Mouse (Mus musculus) bone marrow, adult 2 months (tissue): Measurements from ENCODE around the gene Phldb2. TPM values are rescaled to one million over a fixed set of nuclear protein-coding genes. Genes with fewer than 3 reads are reported as not detected.

Source experiments
- H3K27ac ChIP-seq: fragments of 200-500 bp; 2 replicates; pipeline ENCODE4 v1.5.1; 2012; ENCODE audit warnings: low read depth, mild to moderate bottlenecking, control low read depth, inconsistent platforms, low read length; ENCODE audit not compliant: control insufficient read depth, poor library complexity, insufficient read depth
- H3K4me1 ChIP-seq: fragments of 200-500 bp; 2 replicates; pipeline ENCODE4 v1.6.1; 2011; ENCODE audit warnings: low read length; ENCODE audit not compliant: control insufficient read depth, insufficient read depth
- H3K4me3 ChIP-seq: fragments of 200-500 bp; replicated peaks from 2 replicates; pipeline ENCODE3; 2011; ENCODE audit warnings: mild to moderate bottlenecking, low read depth, low read length, control low read depth; ENCODE audit not compliant: control insufficient read depth
- CTCF ChIP-seq: fragments of 200-500 bp; IDR thresholded peaks from 2 replicates; pipeline ENCODE4 v1.5.1; 2011; ENCODE audit warnings: low read length, control low read depth; ENCODE audit not compliant: control insufficient read depth, insufficient read depth
- POLR2A ChIP-seq: fragments of 200-500 bp; IDR thresholded peaks from 2 replicates; pipeline ENCODE4 v1.6.1; 2011; ENCODE audit warnings: low read depth, mild to moderate bottlenecking, control low read depth, low read length, borderline replicate concordance; ENCODE audit not compliant: control insufficient read depth
- WGBS: fragments of 180-500 bp; shearing (Covaris S2); methylation state at CpG from one replicate; pipeline ENCODE4 v1.1.7; 2018; 5-methylcytosine and 5-hydroxymethylcytosine counted together
- polyA plus RNA-seq: library from polyadenylated mRNA; stranded (reverse); fragments of >200 nt; gene quantifications from 2 replicates; pipeline ENCODE4 v1.2.4, GENCODE M21; 2011; ENCODE audit warnings: low replicate concordance; ENCODE audit not compliant: missing spikeins, insufficient read depth, insufficient read length

Phldb2 gene
- polyA plus RNA-seq, 1 experiment = 3.7 TPM

DNA sequence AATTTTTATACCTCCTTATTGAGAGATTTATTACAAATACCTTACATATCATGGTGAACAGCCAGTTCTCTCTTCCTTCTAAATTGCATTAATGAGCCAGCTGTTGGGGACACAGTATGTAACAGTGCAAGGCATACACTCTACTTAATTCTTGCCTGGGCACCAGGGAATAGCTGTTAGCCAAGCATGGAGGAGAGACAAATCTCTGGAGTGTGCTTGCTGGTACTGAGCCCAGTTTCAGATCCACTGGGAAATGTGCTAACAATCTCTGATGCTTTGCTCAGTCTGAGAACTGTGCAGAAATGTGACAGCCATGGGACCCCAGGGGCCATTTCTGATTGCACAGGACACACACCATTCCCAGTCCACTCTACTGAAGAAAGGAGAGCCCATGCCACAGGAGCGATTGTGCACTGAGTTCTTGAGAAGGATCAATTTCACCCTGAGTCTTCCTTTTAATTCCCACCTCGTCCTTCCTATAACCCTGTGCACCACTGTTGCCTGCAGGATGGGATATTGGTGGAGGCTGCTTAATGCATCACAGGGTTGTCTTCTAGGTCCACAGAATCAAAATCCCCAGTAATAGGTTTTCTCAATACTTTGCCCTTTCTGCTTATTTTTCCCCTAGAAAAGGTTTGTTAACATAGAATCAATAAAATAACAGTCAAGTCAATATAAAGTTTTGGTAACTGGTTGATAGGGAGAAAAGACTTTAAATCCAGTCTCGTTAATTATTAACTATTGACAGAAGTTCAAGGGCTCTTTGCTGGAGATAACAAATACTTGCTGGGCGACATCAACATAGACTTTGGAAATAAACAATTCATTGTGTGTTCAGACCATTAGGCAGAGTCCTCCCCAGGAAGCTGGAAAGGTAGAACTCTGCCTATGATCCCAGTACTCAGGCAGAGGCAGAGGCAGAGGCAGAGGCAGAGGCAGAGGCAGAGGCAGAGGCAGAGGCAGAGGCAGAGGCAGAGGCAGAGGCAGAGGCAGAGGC lies 31.5 kb upstream of the Phldb2 start:
- no peak for TF ChIP-seq CTCF
- no peak for TF ChIP-seq POLR2A
- WGBS = 82% methylated on average over 4 of the region's 4 CpGs
- no peak overlapping the region for H3K27ac ChIP-seq
- no peak overlapping the region for H3K4me3 ChIP-seq
- no peaks in the 10 kb centered on the region; the same call in 1 of the 2 replicates for H3K4me1 ChIP-seq

DNA sequence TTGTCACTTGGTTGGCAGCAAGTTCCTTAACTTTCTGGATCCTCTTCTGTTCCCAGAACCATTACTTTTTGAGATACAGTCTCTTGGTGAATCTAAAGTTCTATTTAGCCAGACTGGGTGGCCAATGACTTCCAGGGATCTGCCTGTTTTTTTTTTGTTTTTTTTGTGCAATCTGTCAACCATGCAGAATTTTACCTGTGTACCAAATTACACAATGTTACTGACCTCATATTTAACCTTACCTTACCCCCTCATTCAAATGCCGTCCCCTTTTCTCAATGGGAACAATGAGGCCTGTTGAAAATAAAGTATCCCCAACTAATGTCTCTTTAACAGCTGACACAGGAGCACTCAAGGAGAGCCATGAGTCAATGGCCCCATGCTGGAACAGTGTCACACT lies 22.9 kb upstream of the Phldb2 start:
- H3K4me3 ChIP-seq = no peak overlapping the region
- H3K27ac ChIP-seq = no peak overlapping the region
- TF ChIP-seq CTCF (no peak), POLR2A (no peak)
- 70% methylated on average over 1 of the region's 1 CpGs for WGBS
- H3K4me1 ChIP-seq = no peaks in the 10 kb centered on the region

DNA sequence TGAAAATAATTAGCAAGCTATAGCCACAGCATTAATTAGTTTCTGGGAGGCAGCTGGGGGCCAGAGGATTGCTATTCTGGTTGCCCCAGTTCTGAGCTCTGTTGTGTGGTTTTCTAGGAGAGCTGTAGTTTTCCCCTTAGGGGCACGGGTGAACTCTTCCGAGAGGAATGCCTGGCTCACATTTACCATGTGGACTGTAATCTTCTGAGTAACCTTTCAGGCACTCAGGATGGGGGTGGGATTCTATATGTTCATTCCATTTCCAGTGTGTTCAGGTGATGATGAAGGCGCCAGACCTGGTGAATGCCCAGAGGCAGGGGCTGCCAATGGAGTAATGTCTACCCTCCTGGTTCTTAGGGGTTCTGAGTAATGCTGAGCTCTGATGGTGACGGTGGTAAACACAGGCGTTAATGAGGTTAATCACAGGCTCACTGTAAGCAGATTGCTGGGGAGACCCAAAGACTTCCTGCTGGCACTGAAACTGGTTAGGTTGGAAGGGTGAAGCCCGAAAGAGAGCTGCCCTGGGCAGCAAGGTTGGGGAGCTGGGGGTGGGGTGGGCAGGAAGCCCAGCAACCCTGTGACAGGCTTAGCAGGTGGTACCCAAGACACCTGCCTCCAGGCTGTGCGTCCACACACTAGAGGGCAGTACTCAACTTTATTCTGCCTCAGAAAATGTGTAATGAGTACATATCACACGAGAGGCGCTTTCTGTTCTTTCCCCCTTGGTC lies 20.7 kb upstream of the Phldb2 start:
- Histone ChIP-seq H3K4me3 (no peak overlapping the region), H3K27ac (no peak overlapping the region), H3K4me1 (no peaks in the 10 kb centered on the region)
- no peak for TF ChIP-seq CTCF
- TF ChIP-seq POLR2A = no peak
- 71% methylated on average over 9 of the region's 9 CpGs for WGBS

DNA sequence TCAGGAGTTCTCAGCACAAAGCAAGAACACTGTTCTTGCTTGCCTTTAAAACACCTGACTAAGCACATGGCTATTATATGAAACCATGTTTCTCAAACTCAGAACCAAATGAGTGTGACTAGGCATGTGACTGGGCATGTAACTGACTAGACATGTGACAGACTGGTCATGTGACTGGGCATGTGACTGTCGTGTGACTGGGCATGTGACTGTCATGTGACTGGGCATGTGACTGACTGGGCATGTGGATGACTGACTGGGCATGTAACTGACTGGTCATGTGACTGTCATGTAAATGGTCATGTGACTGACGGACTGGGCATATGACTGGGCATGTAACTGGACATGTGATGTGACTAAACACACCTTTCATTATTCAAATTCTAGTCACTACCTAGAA lies 16.8 kb upstream of the Phldb2 start:
- H3K27ac ChIP-seq = no peak overlapping the region
- WGBS = 82% methylated on average over 2 of the region's 2 CpGs
- no peaks in the 10 kb centered on the region for H3K4me1 ChIP-seq

DNA sequence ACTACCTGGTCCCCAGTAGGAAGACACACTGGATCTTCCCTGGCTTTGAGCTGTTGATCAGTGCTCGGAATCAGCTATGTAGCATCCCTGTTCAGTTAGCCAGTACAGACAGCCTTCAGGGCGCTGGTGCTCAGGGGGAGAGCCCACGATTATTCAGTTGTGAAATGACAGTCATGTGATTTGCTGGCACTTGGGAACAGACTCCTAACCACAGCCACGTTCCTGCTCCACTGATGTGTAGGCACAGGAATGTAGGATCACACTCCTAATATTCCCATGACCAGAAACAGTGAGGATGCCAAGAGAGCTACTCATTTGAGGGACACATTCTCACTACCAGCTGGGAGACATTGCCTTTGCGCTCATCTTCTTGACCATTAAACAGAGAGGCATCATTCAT lies 15.3 kb upstream of the Phldb2 start:
- 60% methylated on average over 5 of the region's 5 CpGs for WGBS

More for the DNA sequence above, 16.8 kb upstream of the Phldb2 start:
- no peak overlapping the region for H3K4me3 ChIP-seq
- TF ChIP-seq CTCF (no peak), POLR2A (no peak)

DNA sequence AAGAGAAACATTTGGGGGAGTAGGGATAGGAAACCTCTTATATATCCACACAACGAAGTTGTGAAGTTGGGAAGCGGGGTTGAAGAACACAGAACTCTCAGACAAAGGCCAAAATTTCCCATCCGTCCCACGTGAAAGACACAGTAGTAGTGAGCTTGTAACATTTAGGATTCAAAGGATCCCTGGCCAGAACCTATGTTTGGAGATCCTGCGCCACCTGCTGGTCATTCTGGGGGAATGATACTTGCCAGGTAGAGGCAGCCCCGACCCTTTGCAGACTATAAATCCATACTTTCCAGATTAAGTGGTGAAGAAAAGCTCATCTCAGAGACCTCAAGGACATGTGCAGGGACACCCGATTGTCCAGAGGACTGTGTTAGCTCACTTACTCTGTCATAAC lies 14.1 kb upstream of the Phldb2 start:
- TF ChIP-seq POLR2A (no peak), CTCF (peak; percentile 76)
- 19% methylated on average over 7 of the region's 7 CpGs for WGBS
- H3K27ac ChIP-seq = no peak overlapping the region

More for the DNA sequence above, 15.3 kb upstream of the Phldb2 start:
- Histone ChIP-seq H3K27ac (no peak overlapping the region), H3K4me3 (no peak overlapping the region), H3K4me1 (no peaks in the 10 kb centered on the region)
- TF ChIP-seq CTCF (no peak), POLR2A (no peak)

DNA sequence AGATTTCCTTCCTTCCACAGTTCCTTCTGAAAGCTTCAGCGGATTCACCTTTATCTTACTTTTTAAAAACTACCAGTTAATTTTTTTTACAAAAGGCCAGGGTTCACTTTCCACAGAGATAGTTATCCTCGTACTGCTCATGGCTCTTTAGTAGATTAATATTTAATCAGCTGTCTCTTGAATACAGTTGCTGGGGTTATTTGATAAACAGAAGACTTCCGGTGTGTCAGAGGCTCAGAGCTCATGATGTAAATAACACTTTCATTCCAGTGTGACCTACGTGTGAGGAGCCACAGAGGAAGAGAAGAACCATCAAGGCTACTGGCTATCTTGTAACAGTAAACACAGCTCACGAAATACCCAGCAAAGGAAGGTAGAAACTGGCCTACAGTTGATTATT lies 13.2 kb upstream of the Phldb2 start:
- Histone ChIP-seq H3K4me1 (no peaks in the 10 kb centered on the region), H3K4me3 (no peak overlapping the region), H3K27ac (no peak overlapping the region)
- WGBS = 71% methylated on average over 5 of the region's 5 CpGs
- TF ChIP-seq POLR2A (no peak), CTCF (no peak)

More for the DNA sequence above, 14.1 kb upstream of the Phldb2 start:
- Histone ChIP-seq H3K4me1 (no peaks in the 10 kb centered on the region), H3K4me3 (no peak overlapping the region)

DNA sequence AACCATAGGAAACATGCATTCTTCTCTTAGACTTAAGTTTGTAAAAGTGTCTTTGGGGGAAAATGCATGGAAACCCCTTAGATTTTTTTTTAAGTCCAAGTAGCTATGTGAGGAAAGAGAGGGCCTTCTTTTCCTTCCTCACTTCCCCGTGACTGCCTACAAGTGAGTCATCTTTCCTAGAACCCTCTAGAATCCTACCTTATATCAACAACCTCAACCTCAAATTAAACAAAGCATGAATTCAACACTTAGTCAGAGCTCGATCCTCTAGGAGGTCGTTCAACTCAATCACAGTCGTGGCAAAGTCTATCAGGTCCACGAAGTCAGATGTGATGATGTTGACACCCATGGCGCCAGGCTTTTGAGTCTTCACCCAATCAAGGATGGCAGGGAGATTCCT lies 11.4 kb upstream of the Phldb2 start:
- WGBS = 77% methylated on average over 6 of the region's 6 CpGs
- Histone ChIP-seq H3K4me1 (no peaks in the 10 kb centered on the region), H3K4me3 (no peak overlapping the region), H3K27ac (no peak overlapping the region)
- TF ChIP-seq CTCF = no peak
- no peak for TF ChIP-seq POLR2A
